Mouse (Mus musculus) cerebellum, adult 9-11 months (tissue): ENCODE measurements around the gene Tspo.

ENCODE experiments used
- DNase-seq: peaks from one replicate; pipeline ENCODE4 v3.0.0; 2022

Tspo gene

DNA sequence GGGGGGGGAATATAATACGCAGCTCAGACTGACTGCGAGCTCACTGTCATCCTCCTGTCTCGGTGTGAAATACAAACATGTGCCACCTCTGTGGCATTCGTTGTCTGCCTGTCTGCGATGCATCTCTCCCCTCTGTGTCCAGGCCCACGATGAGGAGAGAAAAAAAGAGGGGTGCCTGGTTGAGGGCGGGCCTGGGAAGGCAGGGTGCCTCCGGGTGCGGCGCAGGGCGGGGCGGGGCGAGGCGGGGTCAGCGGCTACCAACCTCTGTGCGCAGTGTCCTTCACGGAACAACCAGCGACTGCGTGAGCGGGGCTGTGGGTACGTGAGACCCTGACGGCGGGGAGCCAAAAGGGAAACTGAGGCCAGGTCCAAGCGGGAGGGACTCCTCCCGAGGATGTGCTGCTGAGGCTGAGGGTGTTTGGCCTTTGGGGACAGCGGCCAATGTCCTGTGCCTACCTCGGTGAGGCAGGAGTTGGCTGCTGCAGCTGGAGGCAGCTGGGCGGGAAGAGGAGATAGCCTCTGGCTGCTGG, at the start of gene Tspo, which contains the start of gene Mcat:
Gene Tspo, plus strand, starts transcription at position 266 of the 530 bp plus-strand sequence.
Gene Mcat, minus strand, starts transcription at position 461 of the 530 bp plus-strand sequence.
- DNase-seq = no peak

DNA sequence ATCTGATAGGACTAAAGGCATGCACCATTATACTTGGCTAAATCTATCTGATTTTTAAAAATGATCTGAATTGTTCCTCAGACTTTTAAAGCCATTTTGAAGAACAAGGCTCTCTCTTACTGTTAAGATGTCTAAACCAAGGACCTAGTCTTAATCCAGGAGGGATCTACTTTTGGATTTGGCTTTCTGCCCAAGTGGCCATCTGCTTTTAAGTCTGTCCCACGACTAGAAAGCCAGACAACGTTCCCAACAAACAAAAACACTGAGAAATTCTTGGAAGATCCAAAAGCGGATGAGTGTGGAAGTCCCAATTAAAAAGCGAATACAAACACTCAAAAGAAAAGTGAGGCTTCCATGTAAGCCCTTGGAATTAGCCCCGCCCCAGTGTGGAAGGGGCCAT, 48.4 kb upstream of the Tspo start:
- no peak for DNase-seq

DNA sequence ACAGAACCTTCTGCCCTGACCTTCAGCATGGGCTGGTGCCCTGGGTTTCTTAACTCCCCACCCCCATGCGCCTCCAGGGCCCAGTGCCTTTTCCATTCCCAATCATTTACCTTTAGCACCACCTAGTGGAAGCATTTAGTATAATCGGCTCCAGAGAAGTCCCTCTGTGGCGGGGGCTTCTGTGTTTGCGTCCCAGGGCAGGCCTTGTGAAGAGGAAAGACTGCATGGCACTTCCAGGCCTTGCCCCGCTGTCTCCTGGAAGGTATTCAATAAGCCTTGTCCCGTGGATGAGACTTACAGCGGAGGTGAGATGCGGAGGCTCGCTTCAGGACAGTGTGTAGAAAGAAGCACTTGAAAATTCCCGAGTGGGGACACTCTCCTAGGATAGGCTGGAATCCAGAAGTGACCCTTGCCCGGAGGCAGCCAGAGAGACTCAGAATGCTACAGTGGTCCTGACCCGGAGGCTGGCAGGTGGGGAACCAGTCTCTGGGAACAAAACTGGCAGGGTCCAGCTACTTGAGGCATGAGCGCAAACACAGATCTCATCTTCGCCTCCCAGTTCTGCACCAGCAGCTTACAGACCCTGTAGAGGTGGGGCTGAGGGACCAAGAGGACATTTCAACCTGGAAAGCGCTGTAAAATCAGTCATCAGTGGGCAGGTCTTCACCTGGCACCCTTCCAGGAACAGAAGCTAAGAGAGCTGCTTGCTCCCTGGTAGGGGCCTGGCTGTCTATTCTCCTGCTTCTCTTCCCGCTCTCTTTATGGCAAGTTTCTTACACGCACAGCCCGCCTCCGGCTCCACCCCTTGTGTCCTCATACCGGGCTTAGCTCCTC, 45.0 kb upstream of the Tspo start:
- DNase-seq = peak; percentile 49

DNA sequence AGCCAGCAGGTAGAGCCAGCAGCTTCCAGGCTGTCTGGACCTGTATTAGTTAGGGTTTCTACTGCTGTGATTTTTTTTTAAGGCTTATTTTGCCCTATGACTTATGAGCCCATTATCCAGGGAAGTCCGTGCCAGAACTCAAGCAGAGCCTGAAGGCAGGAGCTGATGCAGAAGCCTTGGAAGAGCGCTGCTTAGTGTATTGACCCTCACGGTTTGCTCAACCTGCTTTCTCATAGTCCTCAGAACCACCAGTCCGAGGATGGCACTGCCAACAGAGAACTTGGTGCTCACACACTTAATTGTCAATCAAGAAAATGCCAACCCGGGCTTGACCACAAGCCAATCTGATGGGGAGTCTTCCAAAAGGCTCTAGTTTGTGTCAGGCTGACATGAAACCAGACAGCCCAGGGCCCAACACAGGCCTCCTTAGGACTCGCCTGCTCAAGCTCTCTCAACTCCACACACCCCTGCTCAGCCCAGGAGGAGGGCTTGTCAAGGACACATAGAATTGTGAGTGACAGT, 42.5 kb upstream of the Tspo start:
- no peak for DNase-seq

DNA sequence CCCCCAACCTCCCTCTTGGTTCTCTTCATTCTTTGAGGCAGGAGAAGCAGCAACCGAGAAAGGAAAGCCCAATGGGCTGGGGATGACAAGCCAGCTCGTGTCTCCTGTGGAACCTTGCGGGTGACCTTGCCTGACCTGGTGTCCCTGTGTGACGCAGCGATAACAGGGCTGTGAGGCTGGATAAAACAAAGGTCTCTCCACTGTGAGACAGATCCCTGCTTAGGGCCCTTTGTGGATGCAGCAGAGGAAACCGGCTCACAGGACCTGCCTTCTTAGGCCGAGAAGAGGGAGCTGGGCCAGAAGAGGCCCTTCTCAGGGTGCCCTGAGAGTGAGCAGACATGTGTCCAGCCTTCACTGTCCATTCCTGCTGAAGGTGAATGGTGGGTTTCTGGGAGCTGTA, 40.2 kb upstream of the Tspo start:
- no peak for DNase-seq

DNA sequence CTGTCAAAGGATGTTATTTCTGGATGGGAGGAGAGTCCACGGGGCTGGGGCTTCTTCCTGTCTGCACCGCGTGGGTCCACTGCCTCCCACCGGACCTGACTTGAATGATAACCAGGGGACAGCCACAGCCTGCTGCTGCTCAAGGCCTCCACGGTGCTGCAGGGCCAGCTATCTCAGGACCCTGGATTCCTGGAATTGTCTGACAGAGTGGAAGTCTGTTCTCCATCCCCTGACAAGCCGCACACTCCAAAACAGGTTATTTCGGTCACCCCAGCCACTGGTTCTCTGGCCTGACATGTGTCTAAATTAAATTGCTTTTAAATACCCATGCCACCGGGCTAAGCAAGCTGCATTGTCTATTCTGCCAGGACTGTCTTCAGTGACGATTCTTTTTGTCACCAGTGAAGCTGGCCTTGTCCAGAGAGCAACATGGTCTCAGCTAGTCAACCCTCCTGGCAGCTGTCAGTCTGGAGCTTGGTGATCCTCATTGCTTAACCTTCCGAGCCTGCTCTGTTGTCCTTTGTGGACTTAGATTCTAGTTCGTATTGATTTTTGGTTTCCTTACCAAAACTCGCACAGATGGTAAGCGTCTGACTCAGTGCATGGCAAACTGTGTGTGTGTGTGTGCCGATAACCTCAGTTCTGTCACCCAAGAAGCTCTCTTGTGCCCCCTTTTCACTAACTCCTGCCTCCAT, 39.6 kb upstream of the Tspo start:
- DNase-seq = no peak

DNA sequence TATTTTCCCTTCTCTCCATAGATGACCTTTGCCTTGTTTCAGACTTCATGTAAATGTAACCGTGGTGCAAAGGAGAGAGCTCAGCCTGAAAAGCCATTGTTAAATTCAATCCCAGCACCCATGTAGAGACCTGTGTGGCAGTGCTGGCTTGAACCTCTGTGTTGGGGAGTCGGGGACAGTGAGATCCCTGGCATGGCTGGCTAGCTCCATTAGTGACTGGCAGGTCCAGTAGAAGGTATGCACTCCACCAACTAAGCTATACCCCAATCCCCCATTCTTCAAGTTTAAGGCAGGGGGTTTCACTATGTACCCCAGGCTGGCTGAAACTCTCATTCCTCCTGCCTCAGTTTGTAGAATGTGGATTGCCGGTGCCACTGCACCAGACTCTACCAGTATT, 39.1 kb upstream of the Tspo start:
- no peak for DNase-seq

DNA sequence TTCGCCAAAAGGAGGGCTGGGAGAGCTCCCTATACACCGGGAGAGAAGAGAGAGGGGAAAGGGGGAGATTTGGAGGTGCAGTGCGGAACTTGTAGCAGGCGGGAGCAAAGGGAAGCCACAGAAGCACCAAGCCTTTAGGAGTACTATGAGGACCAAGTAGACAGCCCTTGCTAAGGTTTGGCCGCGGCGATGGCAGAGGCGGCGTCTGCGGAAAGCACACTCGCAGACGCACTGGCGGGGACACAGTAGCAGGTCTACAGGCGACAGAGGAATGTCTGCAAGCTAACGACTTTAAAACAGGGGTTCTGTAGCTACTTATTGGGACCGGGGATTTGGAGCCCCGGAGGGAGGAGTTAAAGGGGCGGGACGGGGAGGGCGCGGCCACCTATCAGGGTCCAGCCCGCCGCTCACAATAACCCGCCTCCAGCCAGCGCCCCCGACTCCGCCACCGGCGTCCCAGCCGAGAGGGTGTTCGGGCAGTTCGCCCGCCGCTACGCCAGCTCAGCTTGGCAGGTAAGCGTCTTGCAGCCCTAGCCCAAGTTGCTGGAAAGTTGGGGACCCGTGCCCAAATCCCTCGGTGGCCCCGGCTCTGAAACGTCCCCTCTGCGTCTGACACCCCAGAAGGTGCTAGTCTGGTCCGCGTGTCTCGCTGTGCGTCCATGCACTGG, 36.8 kb upstream of the Tspo start, which contains the start of gene Bik:
Gene Bik, plus strand, starts transcription at position 439 of the 668 bp plus-strand sequence.
- no peak for DNase-seq

DNA sequence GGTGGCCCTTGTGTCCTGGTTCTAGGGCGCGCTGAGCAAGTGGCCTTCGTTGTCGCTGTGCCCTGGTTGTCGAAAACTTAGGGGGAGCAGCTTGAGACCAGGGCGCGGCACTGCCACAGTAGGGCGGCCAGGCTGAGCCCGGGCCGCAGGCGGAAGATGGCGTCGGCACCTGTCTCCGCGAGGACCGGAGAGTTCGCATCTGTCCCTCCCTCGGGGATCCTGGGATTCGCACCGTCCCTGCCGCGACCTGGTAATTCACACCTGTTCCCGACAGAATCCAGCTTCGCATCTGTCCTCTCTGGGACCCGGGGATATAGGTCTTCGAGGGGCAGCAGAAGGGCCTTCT, 36.3 kb upstream of the Tspo start:
- DNase-seq = no peak

DNA sequence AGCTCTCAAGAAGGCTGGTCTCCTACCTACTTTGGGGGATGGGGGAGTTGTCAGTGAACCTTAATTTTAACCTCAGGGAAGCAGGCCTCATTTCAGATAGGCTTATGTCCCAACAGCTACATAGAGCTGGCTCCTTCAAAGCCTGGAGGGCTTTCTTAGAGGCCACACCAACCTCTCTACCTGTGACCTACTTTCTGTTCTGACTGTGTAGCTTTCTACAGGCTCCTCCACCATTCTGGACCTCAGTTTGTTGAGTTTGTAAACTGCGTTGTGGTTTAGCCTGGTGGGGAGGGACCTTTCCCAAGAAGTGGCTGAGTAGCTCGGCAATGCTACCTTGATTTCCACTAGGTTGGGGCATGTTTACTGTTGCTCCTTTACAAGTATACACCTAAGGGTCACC, 35.6 kb upstream of the Tspo start:
- DNase-seq = no peak

DNA sequence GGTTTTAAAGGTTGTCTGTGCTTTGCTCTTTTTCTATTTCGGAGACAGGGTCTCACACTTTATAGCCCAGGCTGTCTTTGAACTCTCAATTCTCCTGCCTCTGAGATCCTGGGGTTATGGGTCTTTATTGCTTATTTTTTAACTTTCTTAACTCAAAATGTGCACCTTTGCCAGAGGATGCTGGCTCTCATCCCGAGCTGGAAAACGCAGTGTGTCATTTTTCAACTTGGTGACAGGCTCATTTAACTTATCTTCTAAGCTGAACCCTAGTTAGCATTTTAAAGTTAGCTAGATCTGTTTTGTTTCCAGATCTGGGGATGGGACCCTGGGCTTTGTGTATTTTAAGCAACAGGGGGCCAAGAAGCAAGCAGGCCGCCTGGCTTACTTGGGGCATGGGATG, 34.5 kb upstream of the Tspo start:
- no peak for DNase-seq

DNA sequence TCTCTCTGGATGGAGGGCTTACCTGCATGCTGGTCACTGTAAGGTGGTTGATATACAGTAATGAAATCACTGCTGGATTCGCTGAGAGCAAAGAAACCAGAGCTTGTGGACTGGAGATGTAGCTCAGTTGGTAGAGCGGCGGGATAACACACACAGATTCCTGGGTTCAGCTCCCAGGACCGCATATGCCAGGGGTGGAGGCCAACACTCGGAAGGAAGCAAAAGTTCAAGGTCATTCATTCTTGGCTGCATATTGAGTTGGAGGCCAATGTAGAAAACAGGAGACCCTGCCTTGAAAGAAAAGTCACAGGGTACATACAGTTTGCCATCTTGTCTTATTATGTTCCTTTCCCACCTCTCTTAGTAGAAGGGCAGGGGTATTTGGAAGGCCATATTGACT, 33.6 kb upstream of the Tspo start:
- no peak for DNase-seq

DNA sequence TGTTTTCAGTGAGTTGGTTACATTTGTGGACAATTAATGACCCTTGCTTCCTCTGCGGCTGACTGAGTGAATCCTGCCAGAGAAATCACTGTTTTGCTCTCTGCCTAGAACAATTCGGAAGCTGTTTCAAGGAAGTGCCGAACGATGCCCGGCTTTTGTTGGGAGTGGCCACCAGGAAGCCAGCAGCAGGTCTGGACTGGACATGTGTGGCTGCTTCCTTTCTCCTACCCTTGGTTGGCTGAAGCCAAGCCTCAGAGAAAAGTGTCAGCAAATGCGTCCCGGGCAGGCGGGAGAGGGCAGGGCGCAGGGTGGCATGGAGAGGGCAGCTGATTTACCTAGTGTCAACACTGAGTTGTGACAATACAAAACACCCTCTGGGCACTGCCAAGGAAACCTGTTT, 33.2 kb upstream of the Tspo start:
- no peak for DNase-seq

DNA sequence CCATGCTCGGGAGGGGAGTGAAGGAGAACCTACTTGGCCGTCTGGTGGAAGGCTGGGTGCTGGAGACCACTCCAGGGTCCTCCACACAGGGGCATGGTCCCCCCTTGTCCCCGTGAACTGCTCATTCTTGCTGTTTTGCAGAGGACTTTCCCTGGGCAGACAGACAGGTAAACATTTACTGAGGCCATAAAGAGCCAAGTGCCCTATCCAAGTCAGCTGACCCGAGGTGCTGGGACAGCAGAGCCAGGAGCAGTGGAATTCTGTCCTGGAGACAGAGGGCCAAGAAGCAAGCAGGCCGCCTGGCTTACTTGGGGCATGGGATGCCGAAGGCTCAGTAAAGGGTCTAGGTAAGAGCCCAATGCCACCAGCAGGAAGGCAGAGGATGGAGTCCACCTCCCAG, 32.7 kb upstream of the Tspo start:
- DNase-seq = no peak

DNA sequence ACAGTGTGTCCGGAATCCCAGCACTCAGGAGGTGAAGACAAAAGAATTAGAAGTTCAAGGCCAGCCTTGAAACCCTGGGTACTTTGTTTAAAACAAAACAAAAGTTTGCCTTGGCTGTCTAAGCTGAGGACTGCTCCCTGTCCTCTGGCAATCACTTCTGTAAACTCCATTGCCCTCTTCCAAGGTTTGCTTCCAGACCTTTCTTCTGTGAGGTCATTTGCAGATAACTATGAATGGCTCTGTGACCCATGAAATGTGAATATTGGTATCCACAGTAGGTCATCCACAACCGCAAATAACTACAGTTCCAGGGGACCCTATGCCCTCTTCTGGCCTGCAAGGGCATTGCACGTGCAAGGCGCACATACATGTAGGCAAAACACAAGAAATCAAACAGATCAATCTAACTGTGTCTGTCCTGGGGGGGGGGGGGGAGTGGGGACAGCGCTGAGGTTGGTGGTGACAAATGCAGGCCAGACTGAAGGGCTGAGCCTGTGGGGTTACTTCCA, 31.4 kb upstream of the Tspo start:
- no peak for DNase-seq

DNA sequence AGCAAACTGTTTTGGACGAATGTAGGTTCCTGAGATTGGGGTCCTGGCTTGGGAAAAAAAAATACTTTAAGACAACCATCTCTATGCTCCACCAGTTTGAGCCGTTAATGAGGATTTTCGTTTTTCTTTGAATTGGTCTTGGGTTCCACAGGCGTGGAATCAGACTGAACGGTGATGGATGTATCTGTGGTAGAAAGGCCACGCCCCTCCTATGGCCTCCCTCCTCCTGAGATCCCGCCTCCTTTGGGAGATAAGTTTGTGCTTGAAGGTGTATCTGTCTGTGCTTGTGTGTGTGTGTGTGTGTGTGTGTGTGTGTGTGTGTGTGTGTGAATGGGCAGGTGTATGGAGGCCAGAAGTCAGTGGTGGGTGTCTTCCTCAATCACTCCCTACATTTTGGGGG, 30.8 kb upstream of the Tspo start:
- no peak for DNase-seq

DNA sequence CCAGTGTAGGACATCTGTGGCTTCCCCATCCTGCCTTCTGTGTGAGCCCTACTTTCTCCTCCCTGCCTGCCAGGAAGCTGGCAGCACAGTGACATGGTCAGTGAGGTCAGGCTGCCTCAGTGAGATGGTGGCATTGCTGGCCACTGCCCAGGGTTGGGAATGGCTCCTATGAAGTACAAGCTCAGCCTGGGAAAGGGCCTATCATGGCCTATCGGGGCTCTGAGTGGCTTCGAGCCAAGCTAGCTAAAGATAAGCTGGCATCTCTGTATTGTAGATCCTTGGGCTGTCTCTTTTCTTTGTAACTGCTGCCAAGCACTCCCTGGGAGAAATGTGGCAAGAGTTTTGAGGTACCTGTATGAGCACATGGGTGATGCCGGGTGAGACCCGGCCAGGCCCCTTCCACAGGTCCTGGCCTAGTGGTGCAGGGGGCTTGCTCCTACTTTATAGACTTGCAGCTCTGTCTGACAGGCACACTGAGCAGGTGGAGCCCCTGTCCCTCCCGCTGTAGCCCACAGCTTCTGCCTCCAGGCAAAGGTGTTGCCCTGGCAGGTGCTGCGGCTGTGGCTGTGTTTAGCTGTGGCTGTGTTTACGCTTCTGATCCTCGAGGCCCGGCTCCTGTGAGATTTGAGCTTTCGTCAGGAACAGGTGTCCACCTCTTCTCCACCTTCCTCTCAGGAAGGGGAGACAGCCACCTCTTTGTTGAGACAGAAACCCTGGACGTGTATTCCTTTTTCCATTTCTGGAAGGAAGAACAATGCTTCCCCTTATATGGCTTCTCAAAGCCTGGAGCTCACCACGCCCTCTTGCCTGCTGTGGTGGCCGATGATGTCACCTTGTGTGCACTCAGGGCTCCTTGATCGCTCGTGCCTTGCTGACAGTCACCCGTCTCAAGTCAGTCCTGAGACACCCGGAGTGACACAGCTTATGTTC, 28.2 kb upstream of the Tspo start:
- DNase-seq = no peak

DNA sequence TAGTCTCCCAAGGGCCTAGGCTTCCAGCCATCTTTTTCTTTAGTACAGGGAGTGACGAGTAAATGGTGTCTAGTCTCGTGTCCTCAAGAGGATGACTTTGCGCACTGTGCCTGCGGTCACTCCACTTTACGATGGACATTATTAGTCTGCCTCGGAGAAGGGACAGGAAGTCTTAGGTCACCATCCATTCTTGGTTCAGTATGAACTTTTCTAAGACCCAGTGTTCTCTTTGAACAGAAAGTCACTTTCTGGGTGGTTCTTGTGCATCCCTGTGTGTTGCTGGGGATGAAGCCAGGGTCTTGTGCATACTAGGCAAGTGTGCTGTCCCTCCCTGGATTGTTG, 27.5 kb upstream of the Tspo start:
- DNase-seq = no peak

DNA sequence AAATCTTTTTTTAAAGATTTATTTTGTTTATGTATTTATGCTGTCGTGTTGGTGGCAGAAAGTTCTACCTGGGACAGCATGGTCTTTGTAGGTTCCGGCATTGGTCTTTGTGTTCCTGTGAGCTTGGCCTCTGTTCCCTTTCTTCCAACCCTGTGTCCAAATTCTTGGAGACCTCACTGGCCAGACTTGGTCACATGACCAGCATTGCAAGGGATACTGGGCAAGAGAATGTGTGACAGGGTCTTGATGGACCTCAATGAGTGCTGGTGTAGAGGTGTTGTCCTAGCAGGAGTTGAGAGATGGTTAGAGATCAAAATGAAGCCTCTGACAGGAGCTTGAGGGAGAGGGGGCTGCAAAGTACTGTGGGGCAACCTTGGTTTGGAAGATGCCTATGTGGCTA, 24.5 kb upstream of the Tspo start:
- DNase-seq = no peak

DNA sequence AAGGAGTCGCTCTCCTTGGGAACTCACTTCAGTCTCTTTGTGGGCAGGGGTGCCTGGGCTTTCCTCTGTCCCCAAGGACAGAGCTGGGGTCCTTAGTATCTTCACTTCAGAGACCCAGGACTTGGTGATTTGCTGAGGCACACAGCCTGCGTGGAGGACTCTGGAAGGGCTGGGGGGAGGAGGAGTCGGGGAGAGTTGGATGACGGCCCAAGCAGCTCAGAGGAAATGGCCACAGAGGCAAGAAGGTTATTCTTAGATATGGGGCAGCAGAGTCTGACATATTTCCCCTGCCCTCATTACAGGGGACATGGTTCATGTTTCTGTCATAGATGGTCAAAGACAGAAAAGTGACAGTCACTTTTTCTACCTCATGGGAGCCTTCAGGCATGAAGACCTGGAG, 23.5 kb upstream of the Tspo start:
- no peak for DNase-seq

DNA sequence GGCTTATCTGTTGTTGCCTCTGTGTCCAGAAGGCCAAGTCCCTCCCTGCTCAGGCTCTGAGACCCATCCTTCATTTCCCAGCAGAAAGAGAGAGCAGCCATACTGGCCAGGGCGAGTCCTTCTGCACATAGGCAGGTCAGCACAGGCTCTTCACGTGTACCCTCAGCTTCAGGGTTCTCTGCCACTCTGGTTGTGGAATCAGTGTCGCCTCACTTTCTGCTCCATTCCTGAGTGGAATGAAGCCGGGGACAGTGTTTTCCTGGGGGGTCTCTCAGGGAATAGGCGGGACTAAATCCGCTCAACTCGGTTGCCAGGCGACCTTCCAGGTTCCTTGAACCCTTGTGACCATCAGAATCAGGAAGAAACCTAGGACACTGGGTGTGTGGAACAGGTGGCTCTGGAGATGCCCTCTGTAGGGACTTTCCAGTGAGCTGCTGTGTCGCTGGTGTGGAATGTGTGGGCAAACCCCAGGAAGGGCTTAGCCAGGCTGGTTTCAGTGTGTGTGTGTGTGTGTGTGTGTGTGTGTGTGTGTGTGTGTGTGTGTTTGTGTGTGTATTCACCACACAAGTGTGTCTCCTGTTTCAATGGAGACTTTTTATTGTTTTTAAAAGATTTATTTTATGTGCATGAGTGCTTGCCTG, 21.6 kb upstream of the Tspo start:
- DNase-seq = no peak

DNA sequence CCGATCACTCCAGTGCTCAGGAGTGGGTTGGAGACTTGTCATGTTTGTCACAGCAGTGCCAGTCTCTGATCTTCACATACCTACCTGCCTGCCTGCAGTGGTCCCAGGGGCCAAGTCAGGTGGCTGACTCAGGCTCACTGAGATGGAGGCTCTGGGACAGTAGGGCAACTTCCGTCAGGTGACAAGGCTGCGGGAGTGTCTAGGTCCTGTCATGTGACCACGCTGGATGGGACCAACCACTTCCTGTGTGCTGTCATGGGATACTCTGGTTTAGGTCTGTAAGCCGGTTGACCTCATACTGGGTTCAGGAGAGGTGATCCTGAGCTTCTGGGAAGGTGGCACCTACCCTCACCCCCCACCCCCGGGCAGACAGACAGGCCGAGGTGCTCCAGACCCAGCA, 17.4 kb upstream of the Tspo start:
- no peak for DNase-seq
